ENCODE assay signal across 8 mouse cellular contexts in the genomic region with DNA sequence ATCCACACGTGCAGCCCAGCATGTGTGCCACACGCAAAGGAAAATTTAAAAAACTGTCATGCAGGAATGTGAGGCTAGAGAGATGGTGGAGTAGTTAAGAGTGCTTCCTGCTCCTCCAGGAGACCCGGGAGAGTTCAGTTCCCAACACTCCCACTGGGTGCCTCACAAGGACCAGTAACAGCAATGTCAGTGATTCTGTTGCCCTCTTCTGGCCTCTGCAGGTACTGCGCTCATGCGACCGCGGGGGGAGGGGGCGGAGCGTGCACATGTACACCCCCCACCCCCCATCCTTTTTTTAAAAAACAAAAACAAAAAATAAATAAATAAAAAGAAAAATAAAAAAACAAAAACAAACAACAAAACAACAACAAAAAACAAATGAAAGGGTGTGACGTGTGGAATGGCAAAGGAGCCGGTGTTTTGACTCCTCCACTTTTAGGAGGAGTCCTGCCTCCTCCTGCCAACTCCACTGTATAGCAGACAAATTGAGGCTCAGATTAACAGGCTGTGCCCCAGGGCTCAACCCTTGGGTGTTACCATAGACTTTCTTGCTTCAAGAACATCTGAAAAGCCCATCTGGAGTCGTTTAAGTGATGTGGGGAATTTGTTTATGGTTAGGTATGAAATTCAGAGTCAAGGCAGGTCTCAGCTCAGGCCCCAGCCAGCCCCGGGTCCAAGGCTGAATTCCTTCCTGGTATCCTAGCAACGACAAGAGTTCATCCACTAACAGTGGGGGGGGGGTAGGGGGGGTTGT. TPM values are rescaled to one million over a fixed set of nuclear protein-coding genes. Genes with fewer than 3 reads are reported as not detected.
DNase-seq lines count a peak whose midpoint lies in the region; ATAC-seq and TF ChIP-seq lines count a peak whose summit lies in the region.

No protein-coding gene starts in this region.

- H3K9me3 ChIP-seq in hindbrain, embryonic 14.5 days (ENCODE audit: control insufficient read depth, low read length) = no peaks in the 10 kb centered on the region
- no peaks in the 10 kb centered on the region for H3K9me3 ChIP-seq in hindbrain, embryonic 16.5 days (ENCODE audit: control insufficient read depth, low read length)
- no peaks in the 10 kb centered on the region for H3K9me3 ChIP-seq in hindbrain, postnatal 0 days (ENCODE audit: low read length)

- no peak overlapping the region for H3K4me3 ChIP-seq in hindbrain, embryonic 14.5 days (replicated peaks; ENCODE audit: low read length)
- H3K4me3 ChIP-seq in hindbrain, embryonic 16.5 days (ENCODE audit: low read length) = no peak overlapping the region
- H3K4me3 ChIP-seq in embryonic fibroblast, embryonic 13.5 days (ENCODE audit: insufficient read depth, low read length) = no peak overlapping the region
- H3K4me3 ChIP-seq in hindbrain, postnatal 0 days (ENCODE audit: low read length) = no peak overlapping the region
- H3K4me3 ChIP-seq in thymus, adult 2 months (ENCODE audit: control insufficient read depth, insufficient read depth, low read length) = no peak overlapping the region

- H3K4me1 ChIP-seq in hindbrain, embryonic 14.5 days (replicated peaks; ENCODE audit: control insufficient read depth, insufficient read depth, low read length) = no peaks in the 10 kb centered on the region
- H3K4me1 ChIP-seq in hindbrain, embryonic 16.5 days (ENCODE audit: control insufficient read depth, insufficient read depth, low read depth, low read length) = no peaks in the 10 kb centered on the region; the same call in none of the 2 replicates
- no peaks in the 10 kb centered on the region for H3K4me1 ChIP-seq in embryonic fibroblast, embryonic 13.5 days (ENCODE audit: control insufficient read depth, insufficient read depth, low read length)
- H3K4me1 ChIP-seq in hindbrain, postnatal 0 days (ENCODE audit: insufficient read depth, low read length) = no peaks in the 10 kb centered on the region
- peaks cover 12% of the 10 kb centered on the region for H3K4me1 ChIP-seq in thymus, adult 2 months (replicated peaks; ENCODE audit: control insufficient read depth, insufficient read depth, low read length)

- DNase-seq in hindbrain, embryonic 14.5 days (ENCODE audit: low spot score) = peak; percentile 67
- DNase-seq in adrenal gland, postnatal 36 days = peak; percentile 69 to 77
- peak; percentile 79 for DNase-seq in hindbrain, postnatal 0 days (ENCODE audit: low spot score)
- DNase-seq in left cerebral cortex, postnatal 4 days = peak; percentile 73
- peak; percentile 80 for DNase-seq in thymus, adult 2 months

- TF ChIP-seq POLR2A in embryonic fibroblast, embryonic 13.5 days (IDR thresholded peaks at IDR 0.05; ENCODE audit: low read depth, low read length) = no peak
- no peak for TF ChIP-seq POLR2A in thymus, adult 2 months (IDR thresholded peaks at IDR 0.05; ENCODE audit: control insufficient read depth, extremely low read depth, insufficient read depth, low read length, poor library complexity)

- WGBS in hindbrain, embryonic 14.5 days = 5% methylated on average over 14 of the region's 14 CpGs
- WGBS in hindbrain, embryonic 16.5 days = 8% methylated on average over 14 of the region's 14 CpGs
- WGBS in hindbrain, postnatal 0 days = 7% methylated on average over 14 of the region's 14 CpGs
- 21% methylated on average over 14 of the region's 14 CpGs for WGBS in thymus, adult 2 months

- intact Hi-C loops in left cerebral cortex, postnatal 4 days (cut with DNase I) = no loop called here

- H3K9ac ChIP-seq in hindbrain, embryonic 14.5 days = no peak overlapping the region
- no peak overlapping the region for H3K9ac ChIP-seq in hindbrain, embryonic 16.5 days (ENCODE audit: low read depth, low read length)
- H3K9ac ChIP-seq in hindbrain, postnatal 0 days (replicated peaks; ENCODE audit: low read length) = no peak overlapping the region

- no peaks in the 10 kb centered on the region for H3K36me3 ChIP-seq in hindbrain, embryonic 14.5 days (replicated peaks; ENCODE audit: control insufficient read depth, insufficient read depth)
- H3K36me3 ChIP-seq in hindbrain, embryonic 16.5 days (ENCODE audit: control insufficient read depth, insufficient read depth, low read length) = no peaks in the 10 kb centered on the region
- H3K36me3 ChIP-seq in hindbrain, postnatal 0 days (ENCODE audit: insufficient read depth, low read length) = no peaks in the 10 kb centered on the region
- no peaks in the 10 kb centered on the region for H3K36me3 ChIP-seq in thymus, adult 2 months (ENCODE audit: control insufficient read depth, insufficient read depth, low read length)

- TF ChIP-seq CTCF in embryonic fibroblast, embryonic 13.5 days (IDR thresholded peaks at IDR 0.05; ENCODE audit: borderline replicate concordance, insufficient read depth, low read length) = peak; percentile 81; the same call in 1 of the 2 replicates
- peak; percentile 89 for TF ChIP-seq CTCF in hindbrain, postnatal 0 days (IDR thresholded peaks at IDR 0.05; ENCODE audit: low read depth)
- TF ChIP-seq CTCF in thymus, adult 2 months (IDR thresholded peaks at IDR 0.05; ENCODE audit: borderline replicate concordance, control insufficient read depth, extremely low read depth, insufficient read depth, low read length, poor library complexity) = peak; percentile 81

- H3K4me2 ChIP-seq in hindbrain, embryonic 14.5 days (replicated peaks) = no peak overlapping the region
- no peak overlapping the region for H3K4me2 ChIP-seq in hindbrain, embryonic 16.5 days (ENCODE audit: low read length)
- H3K4me2 ChIP-seq in hindbrain, postnatal 0 days (ENCODE audit: low read depth, low read length) = no peak overlapping the region

- ATAC-seq in hindbrain, embryonic 14.5 days (ENCODE audit: low FRiP score) = no peak
- ATAC-seq in hindbrain, embryonic 16.5 days = no peak
- ATAC-seq in hindbrain, postnatal 0 days = peak; percentile 63
- peak; percentile 53; the same call in 1 of the 2 replicates for ATAC-seq in neutrophil, adult 5-6 weeks (ENCODE audit: extremely low read depth, insufficient number of reproducible peaks, low FRiP score, poor library complexity, severe bottlenecking)

- H3K27ac ChIP-seq in hindbrain, embryonic 14.5 days = no peak overlapping the region
- no peak overlapping the region for H3K27ac ChIP-seq in hindbrain, embryonic 16.5 days (ENCODE audit: low read depth, low read length)
- no peak overlapping the region for H3K27ac ChIP-seq in embryonic fibroblast, embryonic 13.5 days (ENCODE audit: insufficient read depth, low read length)
- no peak overlapping the region for H3K27ac ChIP-seq in hindbrain, postnatal 0 days
- H3K27ac ChIP-seq in thymus, adult 2 months (ENCODE audit: control insufficient read depth, insufficient read depth, low read length) = no peak overlapping the region

- H3K27me3 ChIP-seq in hindbrain, embryonic 14.5 days (ENCODE audit: control insufficient read depth, insufficient read depth, low read length) = no peaks in the 10 kb centered on the region
- H3K27me3 ChIP-seq in hindbrain, embryonic 16.5 days (replicated peaks; ENCODE audit: control insufficient read depth, insufficient read depth, low read length) = no peaks in the 10 kb centered on the region
- H3K27me3 ChIP-seq in hindbrain, postnatal 0 days (ENCODE audit: insufficient read depth, low read length) = no peaks in the 10 kb centered on the region
- H3K27me3 ChIP-seq in thymus, adult 2 months (ENCODE audit: control insufficient read depth, insufficient read depth, low read length) = no peaks in the 10 kb centered on the region

RNA-seq across cellular contexts. Expression of gene Clpsl2, which starts 4.0 kb away (rescaled TPM):
- not detected in 2 replicates for polyA plus RNA-seq in hindbrain, embryonic 14.5 days (2014; fragmentation: Nextera tagmentation; extraction: Ambion mirVana)
- polyA plus RNA-seq in hindbrain, embryonic 16.5 days (2015; fragmentation: Nextera tagmentation; extraction: Ambion mirVana) = not detected in 2 replicates
- total RNA-seq in adrenal gland, postnatal 36 days (2021) = not detected
- not detected in 2 replicates for polyA plus RNA-seq in embryonic fibroblast, embryonic 13.5 days (2011; ENCODE audit: insufficient read length, low read depth, missing spikeins)
- not detected in 2 replicates for total RNA-seq in hindbrain, postnatal 0 days (2014; rRNA removed)
- not detected in 2 replicates for polyA plus RNA-seq in hindbrain, postnatal 0 days (2015; fragmentation: Nextera tagmentation; extraction: Ambion mirVana)
- total RNA-seq in left cerebral cortex, postnatal 4 days (2021) = not detected
- total RNA-seq in neutrophil, adult 5-6 weeks (2017) = not detected in 2 replicates
- polyA plus RNA-seq in thymus, adult 2 months (2012; rRNA removed) = not detected in 2 replicates

RNA-seq across cellular contexts. Expression of gene Clps, which starts 7.3 kb away (rescaled TPM):
- polyA plus RNA-seq in hindbrain, embryonic 14.5 days (2014; fragmentation: Nextera tagmentation; extraction: Ambion mirVana) = not detected in 2 replicates
- polyA plus RNA-seq in hindbrain, embryonic 16.5 days (2015; fragmentation: Nextera tagmentation; extraction: Ambion mirVana) = not detected in 2 replicates
- not detected for total RNA-seq in adrenal gland, postnatal 36 days (2021)
- polyA plus RNA-seq in embryonic fibroblast, embryonic 13.5 days (2011; ENCODE audit: insufficient read length, low read depth, missing spikeins) = not detected in 2 replicates
- not detected in 2 replicates for total RNA-seq in hindbrain, postnatal 0 days (2014; rRNA removed)
- not detected in 2 replicates for polyA plus RNA-seq in hindbrain, postnatal 0 days (2015; fragmentation: Nextera tagmentation; extraction: Ambion mirVana)
- total RNA-seq in left cerebral cortex, postnatal 4 days (2021) = not detected
- not detected in 2 replicates for total RNA-seq in neutrophil, adult 5-6 weeks (2017)
- 1.3 and 5.4 TPM in 2 replicates for polyA plus RNA-seq in thymus, adult 2 months (2012; rRNA removed)

RNA-seq across cellular contexts. Expression of gene Lhfpl5, which starts 22.2 kb away (rescaled TPM):
- polyA plus RNA-seq in hindbrain, embryonic 14.5 days (2014; fragmentation: Nextera tagmentation; extraction: Ambion mirVana) = 13.5 and 13.7 TPM in 2 replicates
- polyA plus RNA-seq in hindbrain, embryonic 16.5 days (2015; fragmentation: Nextera tagmentation; extraction: Ambion mirVana) = 20.1 and 26.9 TPM in 2 replicates
- total RNA-seq in adrenal gland, postnatal 36 days (2021) = 1 to 10 TPM; 1.3 to 1.8 TPM
- polyA plus RNA-seq in embryonic fibroblast, embryonic 13.5 days (2011; ENCODE audit: insufficient read length, low read depth, missing spikeins) = not detected in 2 replicates
- total RNA-seq in hindbrain, postnatal 0 days (2014; rRNA removed) = 26.6 and 42.3 TPM in 2 replicates
- 27.3 and 29.7 TPM in 2 replicates for polyA plus RNA-seq in hindbrain, postnatal 0 days (2015; fragmentation: Nextera tagmentation; extraction: Ambion mirVana)
- 1 to 10 TPM; 7.4 to 8.1 TPM for total RNA-seq in left cerebral cortex, postnatal 4 days (2021)
- not detected in 2 replicates for total RNA-seq in neutrophil, adult 5-6 weeks (2017)
- 0.24 and 0.27 TPM in 2 replicates for polyA plus RNA-seq in thymus, adult 2 months (2012; rRNA removed)

RNA-seq across cellular contexts. Expression of gene Armc12, which starts 22.6 kb away (rescaled TPM):
- not detected in 2 replicates for polyA plus RNA-seq in hindbrain, embryonic 14.5 days (2014; fragmentation: Nextera tagmentation; extraction: Ambion mirVana)
- polyA plus RNA-seq in hindbrain, embryonic 16.5 days (2015; fragmentation: Nextera tagmentation; extraction: Ambion mirVana) = not detected in 2 replicates
- total RNA-seq in adrenal gland, postnatal 36 days (2021) = not detected
- polyA plus RNA-seq in embryonic fibroblast, embryonic 13.5 days (2011; ENCODE audit: insufficient read length, low read depth, missing spikeins) = not detected in 2 replicates
- not detected in 2 replicates for total RNA-seq in hindbrain, postnatal 0 days (2014; rRNA removed)
- polyA plus RNA-seq in hindbrain, postnatal 0 days (2015; fragmentation: Nextera tagmentation; extraction: Ambion mirVana) = not detected in 2 replicates
- total RNA-seq in left cerebral cortex, postnatal 4 days (2021) = not detected
- total RNA-seq in neutrophil, adult 5-6 weeks (2017) = 0.61 TPM in 1 of 2 replicates, not detected in the other
- polyA plus RNA-seq in thymus, adult 2 months (2012; rRNA removed) = 0.33 and 0.58 TPM in 2 replicates

RNA-seq across cellular contexts. Expression of gene Fkbp5, which starts 35.9 kb away (rescaled TPM):
- 8.2 and 9.8 TPM in 2 replicates for polyA plus RNA-seq in hindbrain, embryonic 14.5 days (2014; fragmentation: Nextera tagmentation; extraction: Ambion mirVana)
- 26.7 and 30.8 TPM in 2 replicates for polyA plus RNA-seq in hindbrain, embryonic 16.5 days (2015; fragmentation: Nextera tagmentation; extraction: Ambion mirVana)
- 100 to 1,000 TPM in 1 of 2 experiments, 10 to 100 TPM in 1; 52.5 to 126 TPM for total RNA-seq in adrenal gland, postnatal 36 days (2021)
- polyA plus RNA-seq in embryonic fibroblast, embryonic 13.5 days (2011; ENCODE audit: insufficient read length, low read depth, missing spikeins) = 30.7 and 31.3 TPM in 2 replicates
- total RNA-seq in hindbrain, postnatal 0 days (2014; rRNA removed) = 27.5 and 31.3 TPM in 2 replicates
- polyA plus RNA-seq in hindbrain, postnatal 0 days (2015; fragmentation: Nextera tagmentation; extraction: Ambion mirVana) = 18.5 and 20.0 TPM in 2 replicates
- total RNA-seq in left cerebral cortex, postnatal 4 days (2021) = 10 to 100 TPM; 39.0 to 40.9 TPM
- total RNA-seq in neutrophil, adult 5-6 weeks (2017) = 18.0 and 19.4 TPM in 2 replicates
- 157 and 179 TPM in 2 replicates for polyA plus RNA-seq in thymus, adult 2 months (2012; rRNA removed)

Comparison
In these comparisons a context has a peak if more than half of its experiments do, and no peak if none do; other contexts are left out.
1. ATAC-seq: peak in hindbrain, postnatal 0 days (single experiment) and neutrophil, adult 5-6 weeks (single experiment); none in hindbrain, embryonic 14.5 days (single experiment) and hindbrain, embryonic 16.5 days (single experiment).
2. RNA of gene Lhfpl5, which starts 22.2 kb away (polyA plus RNA-seq): 27.3 to 29.7 TPM in hindbrain, postnatal 0 days, 20.1 to 26.9 TPM in hindbrain, embryonic 16.5 days and 13.5 to 13.7 TPM in hindbrain, embryonic 14.5 days; 0.24 to 0.27 TPM in thymus, adult 2 months and not detected in embryonic fibroblast, embryonic 13.5 days; every median in the first group is over 10 times any median in the second.
3. Peak in every context shown above with its lines, with median percentiles within 50 percentile points of each other: DNase-seq and CTCF ChIP-seq.